Mouse (Mus musculus) heart, adult 18-20 months (tissue): ENCODE results near the gene Gm49394. TPM values are rescaled to one million over a fixed set of nuclear protein-coding genes. Genes with fewer than 3 reads are reported as not detected.

Source experiments
- DNase-seq, 2 experiments: peaks; one replicate each; pipeline ENCODE4 v3.0.0; 2021 to 2022; ENCODE audit warnings: mixed read lengths in 1 of 2
- microRNA-seq, 2 experiments: library from miRNA; unstranded; fragments of <30 nt; microRNA quantifications; one replicate each; pipeline ENCODE4 v1.2.0; 2022
- total RNA-seq, 2 experiments: library from RNA; stranded (reverse); gene quantifications; 2 replicates each; pipeline ENCODE4 v1.2.3; 2021

Gene Gm49394
- total RNA-seq, 2 experiments from 2014 or later = not detected

- no peak for DNase-seq
These were observed 10.5 kb downstream of the Gm49394 start for GRCm38 (mm10) chr7:142659181-142659681.

GRCm38 (mm10) chr7:142658681-142659180, 11.0 kb downstream of the Gm49394 start:
- DNase-seq = no peak

GRCm38 (mm10) chr7:142657821-142658614, 11.7 kb downstream of the Gm49394 start:
- DNase-seq = no peak

GRCm38 (mm10) chr7:142657341-142657791, 12.4 kb downstream of the Gm49394 start:
- DNase-seq = no peak

GRCm38 (mm10) chr7:142656055-142656454, 13.7 kb downstream of the Gm49394 start:
- no peak for DNase-seq

GRCm38 (mm10) chr7:142655633-142656032, 14.1 kb downstream of the Gm49394 start:
- no peak for DNase-seq

GRCm38 (mm10) chr7:142653726-142654125, 16.0 kb downstream of the Gm49394 start:
- DNase-seq = no peak

GRCm38 (mm10) chr7:142646676-142647075, 23.1 kb downstream of the Gm49394 start:
- DNase-seq = no peak

- DNase-seq = no peak
These were observed 24.7 kb downstream of the Gm49394 start for GRCm38 (mm10) chr7:142645045-142645444.

- no peak for DNase-seq
These were observed 33.6 kb downstream of the Gm49394 start for GRCm38 (mm10) chr7:142636178-142636577.

- no peak for DNase-seq
These were observed 39.1 kb downstream of the Gm49394 start for GRCm38 (mm10) chr7:142630691-142631090.

- DNase-seq = peak; percentile 26 to 58
These were observed 39.9 kb downstream of the Gm49394 start for GRCm38 (mm10) chr7:142629806-142630205.

GRCm38 (mm10) chr7:142622180-142622579, 47.6 kb downstream of the Gm49394 start:
- peak in 1 of 2 experiments; percentile 9 for DNase-seq

- no peak for DNase-seq
These were observed 56.7 kb downstream of the Gm49394 start for GRCm38 (mm10) chr7:142613077-142613476.

GRCm38 (mm10) chr7:142610627-142611406, 58.9 kb downstream of the Gm49394 start:
- peak; percentile 35 to 82 for DNase-seq

- DNase-seq = no peak
These were observed 68.8 kb downstream of the Gm49394 start for GRCm38 (mm10) chr7:142600921-142601320.

Small RNAs within 50 kb of the gene (microRNA-seq; reads per million reads assigned to microRNA genes)
- 51.2 to 66.4 reads per million in 2 experiments for gene Mir483

Other genes starting within 250 kb of the Gm49394 start
- not detected for gene Syt8, start 235.1 kb downstream of the Gm49394 start, total RNA-seq
- 1 to 10 TPM; 1.8 to 2.6 TPM for gene Tnni2, start 228.1 kb downstream of the Gm49394 start, total RNA-seq
- 10 to 100 TPM; 24.7 to 33.1 TPM for gene Lsp1, start 209.1 kb downstream of the Gm49394 start, total RNA-seq
- under 1 TPM in 1 of 2 experiments, not detected in 1; 0.67 TPM for gene Tnnt3, start 171.1 kb downstream of the Gm49394 start, total RNA-seq
- 10 to 100 TPM; 12.2 to 29.0 TPM for gene Mrpl23, start 137.3 kb downstream of the Gm49394 start, total RNA-seq
- gene Igf2, start 3.1 kb downstream of the Gm49394 start, total RNA-seq = 10 to 100 TPM; 47.4 to 56.7 TPM
- gene Ins2, start 73.4 kb upstream of the Gm49394 start, total RNA-seq = not detected